Mouse (Mus musculus) T-cell, adult 2 months (primary cell): ENCODE measurements around the gene Pskh1.
A peak's percentile ranks its signal among the peaks of the same experiment; 100 is the strongest.

Experiments
- DNase-seq: peaks from one replicate; pipeline ENCODE4 v3.0.0; 2022; ENCODE audit warnings: low spot score

Gene Pskh1

GRCm38 (mm10) chr8:105900180-105900940 lies at the start of gene Pskh1:
Gene Pskh1, plus strand, starts transcription at chr8:105900441.
- peak; percentile 93 for DNase-seq

- no peak for DNase-seq
Measured at GRCm38 (mm10) chr8:105850611-105851010, 49.6 kb upstream of the Pskh1 start.

GRCm38 (mm10) chr8:105851651-105852143 lies 48.5 kb upstream of the Pskh1 start:
- peak; percentile 90 for DNase-seq

- no peak for DNase-seq
Measured at GRCm38 (mm10) chr8:105852146-105852729, 48.0 kb upstream of the Pskh1 start.

GRCm38 (mm10) chr8:105853178-105853577 lies 47.1 kb upstream of the Pskh1 start, which contains the start of gene Cenpt:
Gene Cenpt, minus strand, starts transcription at chr8:105853278.
- no peak for DNase-seq

- DNase-seq, result no peak
Measured at GRCm38 (mm10) chr8:105854303-105854702, 45.9 kb upstream of the Pskh1 start.

- DNase-seq, result peak; percentile 90
Measured at GRCm38 (mm10) chr8:105854715-105855216, 45.5 kb upstream of the Pskh1 start, which contains the start of gene Thap11. Gene Thap11, plus strand, starts transcription at chr8:105855132.

- DNase-seq, result peak; percentile 25
Measured at GRCm38 (mm10) chr8:105855248-105856167, 44.7 kb upstream of the Pskh1 start.

GRCm38 (mm10) chr8:105856168-105856835 lies 43.9 kb upstream of the Pskh1 start:
- DNase-seq, result no peak

- DNase-seq, result no peak
Measured at GRCm38 (mm10) chr8:105858495-105858894, 41.7 kb upstream of the Pskh1 start.

- no peak for DNase-seq
Measured at GRCm38 (mm10) chr8:105859314-105859713, 40.9 kb upstream of the Pskh1 start.

- DNase-seq, result peak; percentile 92
Measured at GRCm38 (mm10) chr8:105860143-105860981, 39.9 kb upstream of the Pskh1 start, which contains the start of gene Nutf2. Gene Nutf2, plus strand, starts transcription at chr8:105860580.

GRCm38 (mm10) chr8:105861951-105862350 lies 38.3 kb upstream of the Pskh1 start:
- DNase-seq, result no peak

- DNase-seq, result no peak
Measured at GRCm38 (mm10) chr8:105866364-105867029, 33.7 kb upstream of the Pskh1 start.

GRCm38 (mm10) chr8:105874301-105874700 lies 25.9 kb upstream of the Pskh1 start:
- no peak for DNase-seq

GRCm38 (mm10) chr8:105880754-105881520 lies 19.3 kb upstream of the Pskh1 start, which contains the start of gene Edc4:
Gene Edc4, plus strand, starts transcription at chr8:105880881.
- peak; percentile 84 for DNase-seq

GRCm38 (mm10) chr8:105889756-105890465 lies 10.3 kb upstream of the Pskh1 start:
- DNase-seq, result no peak

GRCm38 (mm10) chr8:105890870-105891269 lies 9.4 kb upstream of the Pskh1 start:
- no peak for DNase-seq
